Mouse (Mus musculus) myocyte (in vitro differentiated cells): ENCODE measurements around the gene Fstl3.

ENCODE experiments used
- CEBPB ChIP-seq: IDR thresholded peaks from 2 replicates; pipeline ENCODE4 v1.6.1; 2011; ENCODE audit warnings: mild to moderate bottlenecking, moderate library complexity; ENCODE audit not compliant: poor library complexity, insufficient read depth, severe bottlenecking
- E2F4 ChIP-seq: IDR thresholded peaks from one replicate; pipeline ENCODE4 v1.6.1; 2011; ENCODE audit warnings: mild to moderate bottlenecking, control low read depth, moderate library complexity; ENCODE audit not compliant: insufficient read depth
- MAX ChIP-seq: IDR thresholded peaks from one replicate; pipeline ENCODE4 v1.6.1; 2011; ENCODE audit warnings: low read depth, mild to moderate bottlenecking, control low read depth
- MYOD1 ChIP-seq, 3 experiments: IDR thresholded peaks; one replicate each; pipeline ENCODE4 v1.6.1; 2011; ENCODE audit warnings: control low read depth in 2 of 3, low read depth in 2 of 3, mild to moderate bottlenecking in 2 of 3, moderate library complexity in 1 of 3; ENCODE audit not compliant: insufficient read length in 2 of 3, control insufficient read depth in 1 of 3
- MYOG ChIP-seq, 3 experiments: IDR thresholded peaks; one replicate each; pipeline ENCODE4 v1.6.1; 2011; ENCODE audit warnings: control low read depth in 2 of 3, low read depth in 2 of 3, mild to moderate bottlenecking in 2 of 3; ENCODE audit not compliant: insufficient read length in 2 of 3, control insufficient read depth in 1 of 3, insufficient read depth in 1 of 3
- POLR2A ChIP-seq: IDR thresholded peaks from one replicate; pipeline ENCODE4 v1.6.1; 2011; ENCODE audit warnings: low read depth, mild to moderate bottlenecking, control low read depth, moderate library complexity; ENCODE audit not compliant: insufficient read length
- POLR2AphosphoS2 ChIP-seq: IDR thresholded peaks from one replicate; pipeline ENCODE4 v1.6.1; 2011; ENCODE audit warnings: low read depth, control low read depth; ENCODE audit not compliant: insufficient read length
- REST ChIP-seq: IDR thresholded peaks from one replicate; pipeline ENCODE4 v1.6.1; 2011; ENCODE audit warnings: mild to moderate bottlenecking, control low read depth, moderate library complexity; ENCODE audit not compliant: insufficient read depth, insufficient read length
- SRF ChIP-seq: IDR thresholded peaks from one replicate; pipeline ENCODE4 v1.6.1; 2011; ENCODE audit warnings: low read depth; ENCODE audit not compliant: control insufficient read depth, insufficient read length
- TCF12 ChIP-seq: IDR thresholded peaks from one replicate; pipeline ENCODE4 v1.6.1; 2011; ENCODE audit warnings: mild to moderate bottlenecking, control low read depth; ENCODE audit not compliant: poor library complexity, insufficient read depth, severe bottlenecking
- TCF3 ChIP-seq: IDR thresholded peaks from one replicate; pipeline ENCODE4 v1.6.1; 2011; ENCODE audit warnings: low read depth, control low read depth; ENCODE audit not compliant: insufficient read length
- USF1 ChIP-seq: IDR thresholded peaks from one replicate; pipeline ENCODE4 v1.6.1; 2011; ENCODE audit warnings: low read depth, mild to moderate bottlenecking, control low read depth, moderate library complexity

GRCm38 (mm10) chr10:79736706-79737105, 40.4 kb upstream of the Fstl3 start:
- no peak for TF ChIP-seq POLR2A
- no peak for TF ChIP-seq E2F4
- no peak for TF ChIP-seq TCF3
- no peak for TF ChIP-seq USF1
- TF ChIP-seq TCF12 = no peak
- TF ChIP-seq MYOG (IDR thresholded peaks at IDR 0.05; ENCODE audit: control insufficient read depth in 1 of 3, insufficient read depth in 1 of 3, insufficient read length in 2 of 3, low read depth in 2 of 3) = no peak
- no peak for TF ChIP-seq SRF
- TF ChIP-seq CEBPB = no peak
- no peak for TF ChIP-seq MYOD1 (IDR thresholded peaks at IDR 0.05; ENCODE audit: control insufficient read depth in 1 of 3, insufficient read length in 2 of 3, low read depth in 2 of 3)
- TF ChIP-seq POLR2AphosphoS2 = no peak
- TF ChIP-seq MAX = no peak
- no peak for TF ChIP-seq REST
